Mouse (Mus musculus): Measurements from ENCODE around the gene Hrh1. TPM values are rescaled to one million over a fixed set of nuclear protein-coding genes. Genes with fewer than 3 reads are reported as not detected.

The Hrh1 gene
- total RNA-seq, 1 experiment from 2014 or later = 2.2 TPM

GRCm38 (mm10) chr6:114406634-114407033 is 8.9 kb downstream of the Hrh1 start:
- DNase-seq = no peak

DNA sequence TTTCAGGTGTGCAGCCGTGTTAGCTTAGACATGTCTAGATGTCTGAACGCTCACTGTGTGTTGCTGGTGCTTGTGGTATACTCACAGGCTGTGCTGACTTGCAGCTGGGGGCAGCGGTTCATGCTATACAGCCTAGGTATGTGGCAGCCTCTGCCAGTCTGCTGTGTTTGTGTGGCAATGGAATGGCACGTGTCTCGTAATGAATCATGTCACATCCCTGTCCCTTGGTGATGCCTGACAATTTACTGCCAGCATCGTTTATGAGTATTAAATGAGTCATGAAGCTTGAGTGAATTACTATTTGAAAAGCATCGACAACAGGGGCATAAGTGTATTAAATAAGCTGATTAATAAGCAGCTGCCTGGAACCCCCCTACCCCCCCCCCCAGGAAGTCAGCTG is 9.3 kb downstream of the Hrh1 start:
- no peak for DNase-seq

GRCm38 (mm10) chr6:114408278-114408677 is 10.5 kb downstream of the Hrh1 start:
- DNase-seq = no peak

DNA sequence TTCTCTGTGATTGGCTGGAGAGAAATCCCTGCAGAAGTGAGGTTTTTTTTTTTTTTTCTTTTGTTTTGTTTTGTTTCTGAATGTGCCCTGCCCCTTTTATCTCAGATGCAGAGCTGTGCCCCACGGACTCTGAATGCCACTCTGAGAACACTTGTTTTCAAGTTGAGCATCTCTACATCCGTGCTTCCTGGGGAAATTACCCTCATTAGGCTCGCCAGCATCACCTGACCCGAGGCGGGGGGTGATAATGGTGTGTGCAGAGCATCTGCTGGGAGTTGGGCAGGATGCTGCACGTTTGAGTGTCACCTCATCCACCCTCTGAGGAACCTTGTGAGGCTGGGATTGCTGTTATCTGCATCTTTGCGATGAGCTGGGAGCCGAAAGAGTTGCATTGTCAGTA is 14.2 kb downstream of the Hrh1 start:
- no peak for DNase-seq

DNA sequence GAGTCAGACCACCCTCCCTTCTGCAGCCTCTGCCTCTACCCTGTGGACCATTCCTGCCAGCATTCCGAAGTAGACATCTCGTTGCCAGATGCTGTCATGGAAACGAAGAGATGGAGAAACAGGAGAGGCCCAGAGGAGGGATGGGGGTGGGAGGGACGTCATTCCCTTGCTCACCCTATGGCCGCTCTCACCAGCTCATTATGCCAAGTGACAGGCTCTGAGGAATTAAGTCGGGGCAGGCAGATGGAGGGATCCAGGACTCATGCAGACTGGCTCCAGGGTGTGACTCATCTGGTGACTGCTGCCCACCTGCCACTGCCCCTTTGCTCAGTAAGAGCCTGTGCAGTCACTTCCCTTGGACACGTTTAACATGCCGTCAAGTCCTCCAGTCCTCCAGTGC is 16.8 kb downstream of the Hrh1 start:
- DNase-seq = no peak

- DNase-seq = peak; percentile 53
Observed at GRCm38 (mm10) chr6:114418037-114418436, 20.3 kb downstream of the Hrh1 start.

- DNase-seq = no peak
Observed at GRCm38 (mm10) chr6:114421061-114421460, 23.3 kb downstream of the Hrh1 start.

GRCm38 (mm10) chr6:114423051-114423676 is 25.4 kb downstream of the Hrh1 start:
- no peak for DNase-seq

DNA sequence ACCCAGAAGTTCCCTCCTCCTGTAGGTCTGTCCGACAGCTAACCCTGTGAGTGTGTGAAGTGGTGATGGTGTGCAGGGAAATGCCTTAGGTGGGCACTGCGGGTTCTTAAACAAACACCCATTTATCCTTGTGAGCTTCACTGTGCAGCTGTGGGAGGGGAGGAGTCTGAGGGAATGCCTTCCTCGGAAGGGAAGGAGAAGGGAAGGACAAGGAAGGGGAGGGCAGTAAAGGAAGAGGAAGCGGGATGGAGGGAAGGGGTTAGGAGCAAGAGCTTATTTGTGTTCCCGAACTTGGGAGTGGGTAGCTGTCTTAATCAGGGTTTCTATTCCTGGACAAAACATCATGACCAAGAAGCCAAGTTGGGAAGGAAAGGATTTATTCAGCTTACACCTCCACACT is 27.6 kb downstream of the Hrh1 start:
- DNase-seq = no peak

DNA sequence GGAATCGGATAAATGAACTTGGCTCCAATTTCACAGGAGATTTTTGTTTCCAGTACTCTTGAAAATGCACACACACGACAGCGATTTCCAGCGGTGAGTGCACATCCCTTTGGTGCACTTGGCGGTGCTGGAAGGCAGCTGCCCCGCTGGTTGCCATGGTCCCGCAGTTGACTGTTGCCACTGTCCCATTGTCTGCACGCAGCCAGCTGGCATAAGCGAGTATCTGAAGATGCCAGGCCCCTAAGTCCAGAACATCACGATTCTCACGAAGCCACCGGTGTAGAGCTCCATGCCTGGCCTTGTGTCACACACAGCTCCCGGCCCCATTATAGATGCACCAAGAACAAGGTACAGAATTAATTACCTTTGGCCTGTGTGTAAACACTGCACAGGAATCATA is 29.9 kb downstream of the Hrh1 start:
- DNase-seq = no peak

DNA sequence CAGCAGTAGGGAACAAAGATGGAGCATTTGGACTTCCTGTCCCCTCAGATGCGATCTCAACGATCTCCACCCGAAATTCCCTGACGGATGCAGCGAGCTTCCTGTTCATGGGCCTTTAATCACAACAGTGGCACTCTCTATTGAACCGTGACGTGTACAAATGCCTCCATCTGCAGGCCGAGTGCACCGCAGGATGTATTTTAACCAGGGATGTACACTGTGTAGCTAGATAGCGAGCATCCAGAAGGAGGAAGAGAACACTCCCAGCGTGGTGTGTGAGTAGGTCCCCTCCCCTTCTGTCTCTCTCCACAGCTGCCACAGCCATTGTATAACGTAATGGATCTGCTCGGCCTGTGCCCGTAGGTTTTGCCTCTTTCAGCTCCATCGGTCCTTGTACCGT is 31.1 kb downstream of the Hrh1 start:
- no peak for DNase-seq

DNA sequence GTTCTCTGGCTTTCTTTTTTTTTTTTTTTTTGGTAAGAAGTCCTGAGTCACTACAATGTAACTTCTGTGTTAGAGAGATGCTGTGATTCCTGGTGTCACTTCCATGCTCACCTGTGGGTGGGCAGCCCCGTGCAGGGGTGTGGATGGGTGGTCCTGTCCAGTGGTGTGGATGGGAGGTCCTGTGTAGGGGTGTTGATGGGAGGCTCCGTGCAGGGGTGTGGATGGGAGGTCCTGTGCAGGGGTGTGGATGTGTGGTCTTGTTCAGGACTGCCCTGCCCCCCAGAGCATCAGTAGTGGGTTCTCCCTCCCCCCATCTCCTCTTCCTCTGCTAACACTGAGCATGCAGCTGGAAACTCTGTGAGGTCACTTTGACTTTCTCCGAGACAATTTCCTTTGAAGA is 34.9 kb downstream of the Hrh1 start:
- DNase-seq = no peak

GRCm38 (mm10) chr6:114434524-114434923 is 36.8 kb downstream of the Hrh1 start:
- no peak for DNase-seq

GRCm38 (mm10) chr6:114440302-114440701 is 42.6 kb downstream of the Hrh1 start:
- no peak for DNase-seq

DNA sequence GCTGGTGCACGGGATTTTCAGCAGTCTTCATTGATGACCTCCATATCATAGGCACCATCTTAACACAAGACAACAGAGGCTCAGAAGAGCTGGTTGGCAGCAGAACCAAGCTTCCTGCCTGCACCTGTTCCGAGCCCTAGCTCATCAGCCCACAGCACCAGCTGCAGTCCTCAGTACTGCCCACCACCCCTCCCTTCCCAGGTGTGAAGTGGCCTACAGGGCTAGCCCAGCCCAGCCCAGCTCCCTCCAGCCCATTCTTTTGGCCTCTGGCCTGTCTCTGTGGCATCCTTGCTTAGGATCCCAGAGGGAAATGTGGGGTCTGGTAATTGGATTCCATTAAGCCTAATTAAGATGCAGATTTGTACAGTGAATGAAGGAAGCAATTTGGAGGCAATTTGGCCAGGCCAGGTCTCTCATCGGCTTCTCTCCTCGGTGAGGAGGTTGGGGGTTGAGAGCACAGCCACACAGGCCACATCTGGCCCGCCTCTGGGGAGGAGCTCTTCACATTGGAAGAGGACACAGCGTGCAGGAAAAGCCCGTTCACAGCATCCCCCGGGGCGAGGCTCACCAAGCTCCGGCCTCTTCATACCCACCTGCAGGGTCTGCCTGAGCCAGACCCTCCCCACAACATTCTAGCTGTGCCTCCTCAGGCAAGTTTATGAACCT is 43.2 kb downstream of the Hrh1 start:
- DNase-seq = no peak

- no peak for DNase-seq
Observed at GRCm38 (mm10) chr6:114444247-114444844, 46.6 kb downstream of the Hrh1 start.

- DNase-seq = no peak
Observed at GRCm38 (mm10) chr6:114444976-114445375, 47.2 kb downstream of the Hrh1 start.

GRCm38 (mm10) chr6:114448888-114449287 is 51.2 kb downstream of the Hrh1 start:
- no peak for DNase-seq

DNA sequence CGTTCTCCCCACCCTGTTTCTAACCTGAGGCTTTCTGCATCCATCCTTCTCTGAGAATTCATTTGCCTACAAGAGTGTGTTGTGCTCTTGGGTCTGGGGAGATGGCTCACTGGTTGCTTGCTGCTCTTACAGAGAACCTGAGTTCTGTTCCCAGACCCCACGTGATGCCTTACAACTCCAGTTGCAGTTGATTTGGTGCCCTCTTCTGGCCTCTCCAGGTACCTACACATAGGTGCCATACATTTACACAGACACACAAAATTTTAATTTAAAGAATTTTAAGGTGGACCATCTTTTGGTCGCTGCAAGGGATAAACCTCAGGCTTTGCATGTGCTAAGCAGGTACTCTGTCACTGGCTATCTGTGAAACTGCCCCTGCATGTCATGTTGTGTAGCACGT is 57.5 kb downstream of the Hrh1 start:
- no peak for DNase-seq

DNA sequence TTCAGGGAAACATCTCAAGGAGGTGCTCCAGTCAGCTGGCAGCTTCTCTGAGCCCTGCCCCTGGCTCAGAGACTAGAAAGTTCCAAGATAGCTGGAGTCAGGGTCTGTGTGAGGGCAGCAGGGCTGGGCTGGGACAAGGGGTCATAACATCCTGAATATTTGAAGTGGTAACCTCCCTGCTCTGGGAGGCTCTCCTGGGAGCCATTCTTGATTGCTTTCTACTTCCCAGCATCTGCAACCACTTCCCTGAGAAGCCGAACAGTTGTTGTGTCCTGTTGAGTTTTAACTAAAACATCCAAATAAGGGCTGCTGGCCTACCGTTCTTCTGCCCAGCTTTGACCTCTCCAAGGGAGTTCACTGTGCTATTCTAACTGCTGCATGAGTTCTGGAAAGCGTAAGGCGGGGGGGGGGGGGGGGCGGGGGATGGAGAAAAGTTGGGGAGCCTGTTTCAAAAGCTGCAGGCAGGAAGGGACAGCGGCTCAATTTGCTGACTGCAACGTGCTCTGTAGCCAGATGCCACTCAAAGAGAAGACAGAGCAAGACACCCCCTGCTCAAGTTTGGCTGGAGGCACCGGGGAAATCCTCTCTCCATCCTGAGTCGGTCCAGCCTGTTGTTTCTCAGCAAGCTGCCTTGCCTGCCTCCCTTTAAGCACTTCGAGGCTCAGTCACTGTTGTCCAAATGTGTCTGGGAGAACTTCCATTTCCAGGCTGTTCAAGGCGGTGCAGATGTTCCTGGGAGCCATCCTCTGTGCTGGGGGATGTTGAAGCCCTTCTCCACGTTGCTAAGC is 58.7 kb downstream of the Hrh1 start:
- DNase-seq = no peak

DNA sequence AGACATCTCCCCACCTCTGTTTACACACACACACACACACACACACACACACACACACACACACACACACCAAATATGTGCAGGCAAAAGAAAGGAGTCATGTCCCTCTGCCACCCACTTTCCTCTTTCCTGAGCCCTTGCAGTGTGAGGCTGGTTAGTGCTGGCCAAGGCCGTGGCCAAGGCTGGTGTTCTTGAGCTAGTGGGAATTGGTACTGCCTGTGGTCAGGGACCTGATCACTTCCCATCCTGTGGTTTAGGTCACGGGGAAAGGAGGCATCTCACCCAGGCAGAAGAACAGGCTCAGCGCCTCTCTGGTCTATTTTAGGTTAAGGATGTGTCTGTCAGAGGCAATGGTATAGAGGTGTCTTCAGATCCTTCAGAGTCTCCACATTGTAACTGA is 59.6 kb downstream of the Hrh1 start:
- DNase-seq = no peak

DNA sequence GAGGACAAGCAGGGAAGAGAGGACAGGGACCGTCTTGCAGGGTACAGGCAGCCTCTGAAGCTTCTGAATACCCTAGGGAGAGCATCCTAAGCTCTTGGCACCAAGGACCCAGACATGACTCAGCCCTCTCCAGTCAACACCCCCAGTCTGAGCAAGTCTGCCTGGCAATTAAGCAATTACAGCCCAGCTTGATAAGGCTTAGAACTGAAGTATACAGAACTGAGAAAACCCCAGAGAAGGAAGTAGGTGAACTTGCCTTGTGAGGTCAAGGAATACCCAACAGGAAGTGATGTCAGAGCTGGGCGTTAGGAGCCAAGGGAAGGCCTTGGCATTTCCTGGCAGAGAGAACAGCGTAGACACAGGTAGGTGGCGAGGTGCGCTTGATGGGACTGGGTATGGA is 60.5 kb downstream of the Hrh1 start:
- DNase-seq = peak; percentile 15

DNA sequence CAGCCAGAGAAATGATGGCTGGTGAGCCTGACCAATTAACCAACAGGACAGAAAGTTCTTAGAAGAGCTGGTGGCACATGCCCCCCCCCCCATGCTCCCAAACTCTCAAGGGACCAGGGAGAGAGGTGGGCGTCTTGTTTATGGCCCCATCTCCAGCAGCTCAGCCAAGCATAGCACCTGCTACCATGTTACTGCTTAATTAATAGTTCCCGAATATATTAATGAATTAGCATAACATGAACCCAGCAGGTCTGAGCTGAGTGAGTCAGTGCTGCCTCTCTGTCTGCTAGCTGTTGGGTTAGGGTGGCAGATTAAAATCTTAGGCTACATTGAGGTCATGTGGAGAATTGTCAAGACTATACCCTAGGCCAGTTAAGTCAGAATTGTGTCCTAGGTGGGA is 62.2 kb downstream of the Hrh1 start:
- DNase-seq = no peak

Data from adrenal gland, postnatal 25 days (tissue).